Mouse (Mus musculus) lung, postnatal 0 days (tissue): Measurements from ENCODE around the gene Lig3.
A peak's percentile ranks its signal among the peaks of the same experiment; 100 is the strongest.

ENCODE experiments used
- CTCF ChIP-seq: IDR thresholded peaks from 2 replicates; pipeline ENCODE4 v1.5.1; 2016; ENCODE audit warnings: antibody characterized with exemption, mild to moderate bottlenecking
- EP300 ChIP-seq: IDR thresholded peaks from 2 replicates; pipeline ENCODE4 v1.6.1; 2016; ENCODE audit warnings: antibody characterized with exemption, mild to moderate bottlenecking, control low read depth

GRCm38 (mm10) chr11:82734227-82734626 is 46.7 kb upstream of the Lig3 start:
- no peak for TF ChIP-seq EP300
- peak; percentile 49 for TF ChIP-seq CTCF
